Mouse (Mus musculus): Measurements from ENCODE around the gene Hist2h2bb.
"Not testable (repeated sequence)": the region's sequence is repeated elsewhere in the genome, so short reads cannot be mapped to it uniquely, and the experiment has no call there.

Gene Hist2h2bb

DNA sequence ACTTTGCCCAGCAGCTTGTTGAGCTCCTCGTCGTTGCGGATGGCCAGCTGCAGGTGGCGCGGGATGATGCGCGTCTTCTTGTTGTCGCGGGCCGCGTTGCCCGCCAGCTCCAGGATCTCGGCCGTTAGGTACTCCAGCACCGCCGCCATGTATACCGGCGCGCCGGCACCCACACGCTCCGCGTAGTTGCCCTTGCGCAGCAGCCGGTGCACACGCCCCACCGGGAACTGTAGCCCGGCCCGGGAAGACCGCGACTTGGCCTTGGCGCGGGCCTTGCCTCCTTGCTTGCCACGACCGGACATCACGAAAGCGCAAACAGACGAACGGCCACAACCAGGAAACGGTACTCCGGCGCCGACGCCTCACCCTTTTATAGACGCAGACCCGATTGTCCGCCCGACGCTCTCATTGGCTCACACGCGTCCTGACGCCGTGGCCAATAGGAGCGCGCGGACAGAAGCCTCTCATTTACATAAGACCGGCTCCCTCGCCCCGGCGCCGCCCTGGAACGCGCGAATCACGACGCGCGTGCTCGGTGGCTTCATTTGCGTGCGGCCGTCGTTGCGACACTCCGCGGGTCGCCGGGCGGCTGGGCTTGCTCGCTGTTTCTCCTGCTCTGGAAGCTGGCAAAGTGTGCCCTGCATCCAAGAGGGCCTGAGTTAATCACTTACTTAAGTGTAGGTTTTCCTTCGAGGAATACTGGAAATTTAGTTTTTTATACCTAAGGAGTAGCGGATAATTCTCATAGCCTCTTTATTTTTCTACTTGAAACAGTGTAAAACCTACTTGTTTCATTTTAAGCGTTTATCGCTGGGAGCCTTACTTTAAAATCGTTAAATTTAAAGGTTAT is 29.4 kb upstream of the Hist2h2bb start, which contains the start of gene Hist2h2aa2:
Hist2h2aa2 (minus strand) TSS at position 328 of the 850 bp plus-strand sequence.
- CTCF ChIA-PET: interaction anchor here (0.7 kb wide), 1 partner anchor 505 kb away, joined by 6 read pairs; no protein-coding TSS in a partner anchor

DNA sequence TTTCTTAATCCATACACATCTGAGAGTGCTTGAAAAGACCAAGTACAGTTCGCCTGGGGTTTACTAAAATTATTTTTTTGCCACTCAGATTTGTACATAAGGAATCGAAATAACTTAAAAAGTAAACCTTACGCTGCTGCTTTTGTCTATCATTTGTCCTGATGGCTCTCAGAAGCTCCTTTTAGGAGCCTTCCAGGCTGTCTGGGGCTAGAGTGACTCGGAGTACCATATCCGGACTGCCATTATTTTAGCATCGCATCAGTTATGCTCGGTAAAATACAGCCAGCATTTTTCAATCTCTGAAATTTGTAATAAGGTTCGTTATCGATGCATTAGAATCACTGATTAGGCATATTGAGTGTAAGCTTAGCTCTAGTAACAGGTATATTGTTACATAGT is 28.8 kb upstream of the Hist2h2bb start:
- CTCF ChIA-PET: interaction anchor here (0.6 to 0.7 kb wide), 2 partner anchors 42 to 505 kb away, joined by 4 to 6 read pairs; no protein-coding TSS in a partner anchor

- CTCF ChIA-PET: interaction anchor here (0.5 to 1.2 kb wide), 2 partner anchors 20 to 64 kb away, joined by 3 to 5 read pairs; no protein-coding TSS in a partner anchor
These were observed 25.5 kb upstream of the Hist2h2bb start for GRCm38 (mm10) chr3:96243921-96244572.

- CTCF ChIA-PET: not testable (repeated sequence)
These were observed 24.3 kb upstream of the Hist2h2bb start, which contains the start of gene Hist2h2aa1 for GRCm38 (mm10) chr3:96245003-96245886. TSS of gene Hist2h2aa1 (plus strand) at chr3:96245497.

DNA sequence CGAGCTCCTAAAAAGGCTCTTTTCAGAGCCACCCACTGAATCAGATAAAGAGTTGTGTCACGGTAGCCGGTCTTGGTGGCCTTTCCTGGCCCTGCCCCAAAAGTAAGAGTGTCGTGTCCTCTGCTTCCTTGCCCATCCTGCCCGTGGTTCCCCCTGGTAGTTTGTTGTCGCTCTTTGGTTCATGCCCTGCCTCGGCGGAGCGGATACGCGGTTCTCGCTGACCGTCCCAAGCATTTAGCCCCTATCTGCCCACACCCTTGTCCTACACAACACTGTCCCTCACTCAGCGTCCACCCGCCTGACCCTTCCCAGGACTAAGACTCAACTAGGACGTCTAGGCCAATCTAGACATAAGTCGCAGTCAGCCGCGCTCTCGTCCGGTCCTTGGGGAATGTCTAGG is 23.5 kb upstream of the Hist2h2bb start:
- CTCF ChIA-PET: not testable (repeated sequence)

DNA sequence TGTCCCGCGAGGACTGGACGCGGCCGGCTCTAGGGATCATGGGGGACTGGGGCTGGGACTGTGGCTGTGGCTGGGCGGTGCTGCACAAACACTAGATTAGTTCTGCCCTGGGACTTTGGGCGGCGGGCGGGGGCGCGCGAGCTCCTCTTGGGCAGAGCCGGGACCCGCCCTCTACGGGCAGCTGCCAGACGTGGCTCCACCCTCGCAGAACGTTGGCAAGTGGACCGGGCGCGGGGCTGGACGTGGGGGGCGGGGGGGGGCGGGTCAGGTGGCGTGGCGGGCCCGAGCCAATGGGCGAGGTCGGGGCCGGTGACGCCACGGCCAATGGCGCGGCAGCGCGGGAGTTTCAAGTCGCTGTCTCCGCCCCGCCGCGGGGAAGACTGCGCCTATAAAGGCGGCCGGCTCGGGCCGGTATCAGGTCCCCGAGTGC is 23.1 kb upstream of the Hist2h2bb start, which contains the start of gene Hist2h3c1:
Hist2h3c1 (plus strand) TSS at position 259 of the 430 bp plus-strand sequence.
- CTCF ChIA-PET: not testable (repeated sequence)

DNA sequence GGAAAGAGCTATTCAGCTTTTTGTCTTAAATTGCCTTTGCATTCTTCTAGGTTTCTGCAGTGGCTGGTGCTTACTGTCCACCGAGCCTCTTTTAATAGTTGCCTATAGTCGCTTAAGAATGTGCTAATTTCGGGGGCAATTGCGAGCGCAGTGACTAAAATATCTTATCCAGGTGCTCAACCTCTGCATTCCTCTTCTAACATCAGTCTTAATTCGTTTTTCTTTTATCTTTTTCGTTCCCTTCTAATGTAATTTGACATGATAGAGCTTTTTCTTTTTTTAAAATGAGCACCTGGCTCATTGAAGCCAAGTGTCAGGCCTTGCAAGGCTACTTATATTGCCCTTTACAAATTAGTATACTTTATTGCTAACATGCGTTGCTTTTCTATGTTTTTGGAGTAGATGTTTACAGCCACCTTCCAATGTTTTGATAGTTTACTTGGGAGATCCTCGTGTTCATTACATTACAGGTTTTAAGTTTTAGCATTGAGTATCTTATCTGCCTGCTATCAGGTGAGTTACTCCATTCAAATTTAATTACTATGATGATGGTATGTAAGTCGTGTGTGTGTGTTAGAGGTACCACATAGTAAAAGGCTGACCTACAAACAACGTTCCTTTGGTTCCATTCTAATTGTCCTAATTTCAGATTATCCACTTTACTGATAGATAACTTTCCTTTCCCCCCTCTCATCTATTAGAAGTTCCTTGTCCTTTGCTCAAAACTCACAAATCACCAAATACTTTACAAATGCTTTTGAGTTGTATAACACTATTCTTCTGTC is 22.0 kb upstream of the Hist2h2bb start:
- CTCF ChIA-PET: interaction anchor here (0.6 kb wide), 1 partner anchor 93 kb away, joined by 5 read pairs; no protein-coding TSS in a partner anchor

- CTCF ChIA-PET: no interaction called here
These were observed 21.2 kb upstream of the Hist2h2bb start for GRCm38 (mm10) chr3:96248141-96249033.

- CTCF ChIA-PET: no interaction called here
These were observed 20.6 kb upstream of the Hist2h2bb start for GRCm38 (mm10) chr3:96249034-96249345.

DNA sequence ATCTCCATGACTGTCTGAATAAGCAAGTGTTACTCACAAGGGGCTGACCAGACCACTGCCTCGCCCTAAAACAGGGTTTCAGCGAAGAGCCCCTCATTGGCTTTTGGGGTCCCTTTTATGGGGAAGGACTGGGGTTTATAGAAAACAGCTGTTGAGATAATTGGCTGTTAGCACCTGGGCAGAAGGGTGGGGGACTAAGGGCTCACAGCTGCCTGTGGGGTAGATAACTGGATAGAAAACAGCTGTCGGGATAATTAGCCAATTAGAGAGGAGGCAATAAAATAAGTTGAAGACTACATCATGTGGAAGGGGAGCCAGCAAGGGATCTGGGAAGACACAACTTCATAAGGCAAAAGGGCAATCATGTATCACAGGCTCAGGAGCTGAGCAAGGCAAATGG is 18.7 kb upstream of the Hist2h2bb start:
- CTCF ChIA-PET: no interaction called here

DNA sequence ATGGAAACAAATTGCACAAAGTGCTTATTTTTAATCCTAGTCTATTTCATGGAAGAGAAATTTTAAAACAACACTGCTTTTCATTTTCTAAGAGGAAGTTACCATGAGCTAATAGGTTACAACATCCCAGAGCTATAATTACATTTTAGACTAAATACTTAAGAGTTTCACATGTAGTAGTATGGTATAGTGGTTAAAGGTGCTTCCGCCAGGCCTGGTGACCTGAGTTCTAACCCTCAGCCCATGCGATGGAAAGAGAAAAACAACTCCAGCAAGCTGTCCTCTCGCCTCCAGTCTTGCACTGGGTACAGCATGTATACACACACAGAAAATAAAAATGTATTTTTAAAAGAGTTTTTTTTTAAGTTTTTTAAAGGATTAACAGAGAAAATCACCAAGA is 17.8 kb upstream of the Hist2h2bb start:
- CTCF ChIA-PET: no interaction called here

GRCm38 (mm10) chr3:96254683-96255355 is 14.7 kb upstream of the Hist2h2bb start:
- CTCF ChIA-PET: no interaction called here

DNA sequence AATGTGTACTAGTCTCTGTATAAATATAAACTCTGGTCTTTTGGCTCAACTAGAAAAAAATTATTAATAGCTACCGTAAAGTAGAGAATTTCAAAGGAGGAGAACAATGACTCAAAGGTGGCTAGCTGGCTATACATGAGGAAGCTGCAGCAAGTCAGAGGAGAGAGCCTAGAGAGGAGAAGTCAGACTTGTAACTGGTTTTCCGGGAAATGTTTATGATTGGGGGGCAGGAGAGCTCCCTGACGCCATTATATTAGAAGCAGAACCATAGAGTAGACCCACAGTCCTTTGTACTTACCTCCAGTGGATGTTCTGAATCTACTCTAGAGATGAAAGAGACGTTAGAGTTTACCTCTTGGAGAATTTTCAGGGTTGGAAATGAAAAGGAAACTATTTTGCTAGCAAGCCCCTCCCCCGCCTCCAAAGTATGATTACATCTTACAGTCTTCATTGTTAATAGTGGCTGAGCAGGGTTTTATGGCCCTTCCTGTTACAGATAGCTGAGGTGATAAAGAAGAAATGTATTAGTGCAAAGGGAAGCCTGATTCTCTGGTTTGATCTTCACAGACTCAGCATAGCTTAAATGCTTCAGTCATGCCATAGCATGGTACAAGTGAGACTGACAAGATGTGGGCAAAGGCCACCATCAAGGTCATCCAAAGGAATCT is 13.5 kb upstream of the Hist2h2bb start:
- CTCF ChIA-PET: interaction anchor here (0.7 kb wide), 1 partner anchor 10 kb away, joined by 4 read pairs; no protein-coding TSS in a partner anchor

- CTCF ChIA-PET: no interaction called here
These were observed 12.4 kb upstream of the Hist2h2bb start for GRCm38 (mm10) chr3:96257190-96257589.

DNA sequence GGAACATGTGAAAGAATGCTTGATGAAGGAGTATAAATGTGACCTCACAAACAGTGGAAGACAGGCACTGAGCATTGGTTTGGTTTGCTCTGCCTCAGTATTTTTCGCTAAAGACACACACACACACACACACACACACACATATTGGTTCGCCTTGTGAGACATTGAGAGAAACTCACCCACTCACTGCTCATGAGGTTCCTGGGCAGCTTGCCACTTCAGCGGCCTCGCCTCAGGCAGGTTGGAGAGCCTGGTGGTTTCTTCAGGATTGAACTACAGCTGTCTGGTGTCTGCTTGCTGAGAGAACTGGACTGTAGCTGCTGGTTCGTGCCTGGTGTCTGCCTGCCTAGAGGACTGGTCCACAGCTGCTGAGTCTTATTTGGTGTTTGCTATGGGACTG is 9.3 kb upstream of the Hist2h2bb start:
- CTCF ChIA-PET: no interaction called here

DNA sequence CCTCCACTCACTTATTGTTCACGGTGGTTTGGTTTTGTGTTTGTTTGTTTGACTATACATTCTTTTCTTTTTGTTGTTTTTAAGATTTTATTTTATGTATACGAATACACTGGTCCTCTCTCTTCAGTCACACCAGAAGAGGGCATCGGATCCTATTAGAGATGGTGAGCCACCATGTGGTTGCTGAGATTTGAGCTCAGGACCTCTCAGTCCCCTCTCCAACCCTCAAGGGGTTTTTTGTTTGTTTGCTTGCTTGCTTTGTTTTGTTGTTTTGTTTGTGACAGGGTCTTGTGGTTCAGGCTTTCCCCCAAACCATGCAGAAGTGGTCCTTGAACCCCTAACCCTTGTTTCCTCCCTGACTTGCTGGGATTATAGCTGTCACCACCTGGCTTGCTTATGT is 7.9 kb upstream of the Hist2h2bb start:
- CTCF ChIA-PET: interaction anchor here (1.0 kb wide), 1 partner anchor 25 kb away, joined by 3 read pairs; no protein-coding TSS in a partner anchor

- CTCF ChIA-PET: interaction anchor here (1.0 kb wide), 1 partner anchor 26 kb away, joined by 3 read pairs; no protein-coding TSS in a partner anchor
These were observed 7.2 kb upstream of the Hist2h2bb start for GRCm38 (mm10) chr3:96262216-96262875.

DNA sequence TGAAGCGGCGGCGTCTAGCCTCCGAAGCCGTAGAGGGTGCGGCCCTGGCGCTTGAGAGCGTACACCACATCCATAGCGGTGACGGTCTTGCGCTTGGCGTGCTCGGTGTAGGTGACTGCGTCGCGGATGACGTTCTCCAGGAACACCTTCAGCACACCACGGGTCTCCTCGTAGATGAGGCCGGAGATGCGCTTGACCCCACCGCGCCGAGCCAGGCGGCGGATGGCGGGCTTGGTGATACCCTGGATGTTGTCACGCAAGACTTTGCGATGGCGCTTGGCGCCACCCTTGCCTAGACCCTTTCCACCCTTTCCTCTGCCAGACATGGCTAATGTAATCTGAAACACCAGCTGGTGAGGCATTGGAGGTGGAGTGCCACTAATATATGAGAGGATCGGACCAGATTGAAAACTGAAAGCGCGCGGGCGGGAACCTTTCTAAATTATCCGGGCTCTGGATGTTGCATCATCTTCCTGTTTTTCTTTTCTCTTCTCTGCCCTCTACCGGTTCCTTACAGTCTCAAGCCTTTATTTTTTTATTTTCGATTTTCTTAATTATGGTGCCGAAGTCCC is 6.5 kb upstream of the Hist2h2bb start, which contains the start of gene Hist2h4:
Hist2h4 (minus strand) TSS at position 333 of the 572 bp plus-strand sequence.
- CTCF ChIA-PET: interaction anchor here (0.6 kb wide), 1 partner anchor 152 kb away, joined by 8 read pairs; no protein-coding TSS in a partner anchor
